Mouse (Mus musculus): Measurements from ENCODE around the gene AC134908.4. TPM values are rescaled to one million over a fixed set of nuclear protein-coding genes. Genes with fewer than 3 reads are reported as not detected.

AC134908.4 gene
- 0.64 TPM in 1 of 2 replicates, not detected in the other for polyA plus RNA-seq (2012; rRNA removed)

DNA sequence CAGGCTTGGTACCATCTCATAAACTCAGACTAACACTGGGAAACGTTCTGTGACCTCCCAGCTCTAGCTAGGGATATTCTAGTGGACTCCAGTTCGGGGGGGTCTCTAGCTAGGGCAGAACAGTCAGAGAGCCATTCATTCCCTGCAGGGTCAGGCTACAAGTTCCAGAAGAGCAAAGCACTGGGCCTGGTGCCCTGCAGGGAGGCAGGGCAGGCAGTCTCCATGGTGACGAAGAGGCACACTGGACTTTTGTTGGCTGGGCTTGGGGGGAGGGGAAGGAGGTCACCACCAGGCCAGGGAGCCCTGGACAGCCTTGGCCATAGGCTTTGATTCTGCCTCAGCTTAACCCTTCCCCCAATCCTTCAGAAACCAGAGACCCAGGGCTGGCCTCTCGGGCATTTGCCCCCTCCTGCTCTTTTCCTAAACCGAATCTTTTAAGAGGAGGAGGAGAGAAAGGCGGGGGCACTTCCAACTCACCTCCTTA is at the start of gene AC134908.4:
Gene AC134908.4 (minus strand): TSS at position 51 of the 484 bp plus-strand sequence.
- peak; percentile 83 for DNase-seq
- TF ChIP-seq CTCF (conservative IDR thresholded peaks at IDR 0.05; ENCODE audit: insufficient read depth, insufficient read length, low read depth, low read length) (no peak), POLR2A (IDR thresholded peaks at IDR 0.05; ENCODE audit: low read depth, low read length) (no peak)
- H3K27me3 ChIP-seq (replicated peaks; ENCODE audit: control insufficient read depth, insufficient read depth, low read length): no peaks in the 10 kb centered on the region
- WGBS: 34% methylated on average over 6 of the region's 6 CpGs
- H3K4me1 ChIP-seq (ENCODE audit: control insufficient read depth, insufficient read depth, low read length): peaks cover 9% of the 10 kb centered on the region; the same call in 1 of the 2 replicates
- no peaks in the 10 kb centered on the region for H3K36me3 ChIP-seq (ENCODE audit: control insufficient read depth, insufficient read depth, low read length)
- peak within 1 kb of the TSS; percentile 46 for H3K27ac ChIP-seq (ENCODE audit: insufficient read depth, low read depth, low read length)
- H3K4me3 ChIP-seq (ENCODE audit: insufficient read depth, low read depth, low read length): peak within 1 kb of the TSS; percentile 79

DNA sequence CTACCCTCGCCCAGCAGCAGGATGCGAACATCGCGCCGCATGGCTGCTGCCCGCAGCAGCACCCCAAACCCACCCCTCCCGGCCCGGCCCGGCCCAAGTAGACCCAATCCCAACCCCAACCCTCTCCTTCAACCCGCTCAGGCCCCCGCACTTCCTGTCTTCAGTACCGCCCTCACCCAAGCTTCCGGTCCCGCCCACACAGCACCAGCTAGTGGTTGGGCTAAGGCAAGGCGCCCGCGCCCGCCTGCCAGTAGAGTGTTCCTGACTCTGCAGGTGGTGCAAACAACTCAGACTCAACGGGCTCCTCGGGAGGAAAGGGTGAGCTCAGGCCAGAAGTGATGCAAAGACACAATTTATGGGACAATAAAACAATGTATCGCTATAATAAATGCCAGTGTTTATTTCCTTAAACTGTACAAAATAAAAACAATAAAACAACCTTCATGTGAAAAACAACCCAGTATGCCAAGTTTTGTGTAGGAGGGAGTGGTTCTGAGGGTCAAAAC is 49.0 kb upstream of the AC134908.4 start, which contains the start of gene Rhot2:
Gene Rhot2 (minus strand): TSS at position 456 of the 506 bp plus-strand sequence.
- under 1% methylated on average over 21 of the region's 21 CpGs for WGBS
- no peaks in the 10 kb centered on the region; the same call in 1 of the 2 replicates for H3K36me3 ChIP-seq (ENCODE audit: control insufficient read depth, insufficient read depth, low read length)

GRCm38 (mm10) chr17:25843636-25844395 is 48.4 kb upstream of the AC134908.4 start:
- H3K36me3 ChIP-seq (ENCODE audit: control insufficient read depth, insufficient read depth, low read length): no peaks in the 10 kb centered on the region; the same call in 1 of the 2 replicates
- H3K27me3 ChIP-seq (replicated peaks; ENCODE audit: control insufficient read depth, insufficient read depth, low read length): no peaks in the 10 kb centered on the region
- under 1% methylated on average over 38 of the region's 38 CpGs for WGBS

More for the DNA sequence above, 49.0 kb upstream of the AC134908.4 start, which contains the start of gene Rhot2:
- DNase-seq: peak; percentile 98
- Histone ChIP-seq H3K4me3 (ENCODE audit: insufficient read depth, low read depth, low read length) (peak within 1 kb of the TSS; percentile 78), H3K27ac (ENCODE audit: insufficient read depth, low read depth, low read length) (peak within 1 kb of the TSS; percentile 77), H3K27me3 (replicated peaks; ENCODE audit: control insufficient read depth, insufficient read depth, low read length) (no peaks in the 10 kb centered on the region), H3K4me1 (ENCODE audit: control insufficient read depth, insufficient read depth, low read length) (peaks cover 11% of the 10 kb centered on the region)
- TF ChIP-seq CTCF (conservative IDR thresholded peaks at IDR 0.05; ENCODE audit: insufficient read depth, insufficient read length, low read depth, low read length) (peak; percentile 49), POLR2A (IDR thresholded peaks at IDR 0.05; ENCODE audit: low read depth, low read length) (peak; percentile 64)

GRCm38 (mm10) chr17:25843122-25843521 is 47.7 kb upstream of the AC134908.4 start:
- TF ChIP-seq POLR2A (IDR thresholded peaks at IDR 0.05; ENCODE audit: low read depth, low read length): no peak
- no peak for TF ChIP-seq CTCF (conservative IDR thresholded peaks at IDR 0.05; ENCODE audit: insufficient read depth, insufficient read length, low read depth, low read length)
- H3K27me3 ChIP-seq (replicated peaks; ENCODE audit: control insufficient read depth, insufficient read depth, low read length): no peaks in the 10 kb centered on the region
- H3K4me3 ChIP-seq (ENCODE audit: insufficient read depth, low read depth, low read length): peak overlapping the region; percentile 78
- peak overlapping the region; percentile 77; the same call in 1 of the 2 replicates for H3K27ac ChIP-seq (ENCODE audit: insufficient read depth, low read depth, low read length)
- 72% methylated on average over 4 of the region's 4 CpGs for WGBS
- DNase-seq: no peak
- H3K4me1 ChIP-seq (ENCODE audit: control insufficient read depth, insufficient read depth, low read length): peaks cover 16% of the 10 kb centered on the region
- no peaks in the 10 kb centered on the region; the same call in 1 of the 2 replicates for H3K36me3 ChIP-seq (ENCODE audit: control insufficient read depth, insufficient read depth, low read length)

More at GRCm38 (mm10) chr17:25843636-25844395, 48.4 kb upstream of the AC134908.4 start:
- peaks cover 13% of the 10 kb centered on the region for H3K4me1 ChIP-seq (ENCODE audit: control insufficient read depth, insufficient read depth, low read length)
- TF ChIP-seq CTCF (conservative IDR thresholded peaks at IDR 0.05; ENCODE audit: insufficient read depth, insufficient read length, low read depth, low read length) (no peak), POLR2A (IDR thresholded peaks at IDR 0.05; ENCODE audit: low read depth, low read length) (no peak)
- DNase-seq: peak; percentile 52
- peak overlapping the region; percentile 77 for H3K27ac ChIP-seq (ENCODE audit: insufficient read depth, low read depth, low read length)
- H3K4me3 ChIP-seq (ENCODE audit: insufficient read depth, low read depth, low read length): peak overlapping the region; percentile 78

DNA sequence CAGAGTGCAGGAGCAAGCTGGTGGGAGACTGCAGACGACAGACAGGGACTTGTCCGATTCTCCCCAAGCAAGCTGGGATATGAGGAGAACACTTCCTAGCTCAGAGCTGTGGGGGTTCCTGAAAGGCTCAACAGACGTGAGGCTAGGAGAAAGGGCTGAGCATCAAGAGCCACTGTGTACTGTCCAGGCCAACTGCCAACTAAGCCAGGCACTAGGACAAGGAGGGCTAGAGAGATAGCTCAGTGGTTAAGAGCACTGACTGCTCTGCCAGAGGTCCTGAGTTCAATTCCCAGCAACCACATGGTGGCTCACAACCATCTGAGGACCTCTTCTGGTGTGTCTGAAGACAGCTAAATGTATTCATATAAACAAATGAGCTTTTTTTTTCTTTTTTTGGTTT is 47.0 kb upstream of the AC134908.4 start:
- WGBS: 79% methylated on average over 3 of the region's 3 CpGs
- Histone ChIP-seq H3K4me1 (ENCODE audit: control insufficient read depth, insufficient read depth, low read length) (peaks cover 20% of the 10 kb centered on the region), H3K27ac (ENCODE audit: insufficient read depth, low read depth, low read length) (no peak overlapping the region), H3K36me3 (ENCODE audit: control insufficient read depth, insufficient read depth, low read length) (no peaks in the 10 kb centered on the region; the same call in 1 of the 2 replicates), H3K27me3 (replicated peaks; ENCODE audit: control insufficient read depth, insufficient read depth, low read length) (no peaks in the 10 kb centered on the region), H3K4me3 (ENCODE audit: insufficient read depth, low read depth, low read length) (no peak overlapping the region)
- TF ChIP-seq CTCF (conservative IDR thresholded peaks at IDR 0.05; ENCODE audit: insufficient read depth, insufficient read length, low read depth, low read length) (no peak), POLR2A (IDR thresholded peaks at IDR 0.05; ENCODE audit: low read depth, low read length) (no peak)
- no peak for DNase-seq

DNA sequence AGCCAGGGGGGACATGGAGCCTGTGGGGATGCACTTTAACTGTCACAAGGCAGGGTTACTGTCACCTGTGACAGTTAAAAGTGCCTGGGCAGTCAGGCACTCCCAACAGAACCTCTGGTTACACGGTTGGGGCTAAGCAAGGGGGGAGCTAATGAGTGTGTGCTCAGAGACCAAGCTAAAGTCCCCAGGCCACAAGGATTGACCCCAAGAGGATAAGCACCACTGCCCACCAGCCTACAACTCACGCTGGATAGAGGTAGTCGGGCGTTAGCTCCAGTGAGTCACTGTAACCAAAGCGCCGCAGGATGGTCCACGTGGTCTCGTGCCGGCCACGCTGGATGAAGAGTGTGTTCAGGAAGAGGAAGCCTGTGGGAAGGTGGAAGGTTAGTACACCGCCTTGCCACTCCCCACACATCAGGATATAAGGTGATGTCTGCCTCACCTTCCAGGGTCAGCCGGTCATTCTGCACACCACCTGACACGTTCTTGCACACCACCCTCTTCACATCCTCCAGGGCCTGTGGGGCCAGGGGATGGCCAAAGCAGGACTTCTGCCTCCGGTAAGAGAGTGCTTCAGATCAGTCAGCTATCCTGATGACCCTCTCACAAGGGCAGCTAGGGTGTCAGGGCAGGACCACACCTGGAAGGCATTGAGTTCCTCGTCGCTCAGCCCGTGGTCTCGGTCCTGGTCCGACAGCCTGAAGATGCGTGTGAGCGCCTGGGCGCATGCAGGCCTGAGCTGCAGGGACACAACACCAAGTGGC is 45.8 kb upstream of the AC134908.4 start, which contains the start of gene Gm20683:
Gene Gm20683 (minus strand): TSS at position 647 of the 764 bp plus-strand sequence.
- H3K27ac ChIP-seq (ENCODE audit: insufficient read depth, low read depth, low read length): no peak within 1 kb of the TSS
- H3K36me3 ChIP-seq (ENCODE audit: control insufficient read depth, insufficient read depth, low read length): no peaks in the 10 kb centered on the region; the same call in 1 of the 2 replicates
- H3K27me3 ChIP-seq (replicated peaks; ENCODE audit: control insufficient read depth, insufficient read depth, low read length): no peaks in the 10 kb centered on the region
- H3K4me3 ChIP-seq (ENCODE audit: insufficient read depth, low read depth, low read length): no peak within 1 kb of the TSS
- 88% methylated on average over 22 of the region's 22 CpGs for WGBS
- H3K4me1 ChIP-seq (ENCODE audit: control insufficient read depth, insufficient read depth, low read length): peaks cover 25% of the 10 kb centered on the region
- TF ChIP-seq CTCF (conservative IDR thresholded peaks at IDR 0.05; ENCODE audit: insufficient read depth, insufficient read length, low read depth, low read length) (no peak), POLR2A (IDR thresholded peaks at IDR 0.05; ENCODE audit: low read depth, low read length) (no peak)
- DNase-seq: no peak

All from kidney, adult 2 months (tissue).